Mouse (Mus musculus): ENCODE measurements at regions not wholly inside any gene's neighbourhood (a gene's known extent, or its start where the extent isn't known, plus 50 kb on each side); places are given as distances from the start of the nearest gene placed in this dataset.
"Not testable (repeated sequence)": the region's sequence is repeated elsewhere in the genome, so short reads cannot be mapped to it uniquely, and the experiment has no call there.

DNA sequence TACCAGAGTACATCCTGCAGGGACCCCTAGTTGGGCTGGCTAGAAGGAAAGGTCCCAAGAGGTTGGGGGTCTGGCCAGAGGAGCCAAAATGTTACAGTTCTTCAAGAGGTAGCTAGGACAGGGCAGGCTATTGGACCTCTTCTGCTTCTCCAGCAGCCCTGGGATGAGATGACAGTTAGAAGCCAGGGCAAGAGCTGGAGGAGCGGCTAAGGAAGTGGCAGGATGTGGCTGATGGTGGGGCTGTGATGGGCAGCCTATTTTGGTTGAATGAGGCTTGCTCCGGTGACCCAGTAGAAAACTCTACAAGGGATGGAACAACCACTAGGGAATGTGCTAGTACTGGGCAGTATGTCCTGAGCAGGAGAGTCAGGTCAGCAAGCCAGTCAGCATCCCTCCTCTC lies 82.8 kb downstream of the Ddx11 start:
- no peak for DNase-seq (ENCODE audit: low read depth, low spot score)

DNA sequence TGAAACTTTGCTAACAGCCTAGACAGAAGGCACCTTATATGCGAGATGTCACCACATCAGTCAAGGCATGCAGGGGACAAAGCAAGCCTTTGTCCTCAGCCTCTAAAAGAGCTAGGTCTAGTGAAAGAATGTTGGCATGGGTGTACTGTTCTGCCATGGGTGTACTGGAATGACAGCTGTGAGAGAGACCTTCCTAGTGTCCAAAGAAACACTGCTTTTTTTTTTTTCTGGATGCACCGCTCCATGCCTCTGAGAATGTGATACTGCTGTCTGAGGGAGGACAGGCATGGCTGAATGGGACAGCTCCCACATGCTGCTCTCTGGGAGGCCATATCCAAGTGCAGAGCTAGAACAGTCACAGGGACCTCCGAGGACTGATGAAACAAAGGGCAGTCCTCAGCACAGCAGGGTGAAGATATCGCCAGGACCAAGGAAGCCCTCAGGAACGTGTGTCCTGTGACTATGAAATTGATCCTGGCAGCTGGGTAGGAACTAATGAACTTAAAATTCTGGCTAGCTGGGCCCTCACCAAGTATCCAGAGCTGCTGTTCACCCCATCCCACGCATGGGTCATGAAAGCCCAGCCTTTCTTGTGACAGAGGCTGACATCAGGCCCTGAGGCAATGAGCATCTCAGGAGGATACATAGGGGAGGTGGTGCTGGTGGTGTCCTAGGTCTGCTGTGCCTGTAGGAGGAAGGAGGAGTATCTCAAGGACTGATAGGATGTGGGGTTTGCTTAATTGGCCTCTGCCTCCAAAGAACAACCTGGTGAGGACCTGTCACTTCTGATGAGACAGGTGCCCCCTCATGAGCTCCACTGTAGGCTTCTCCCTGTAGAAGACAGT lies 84.6 kb downstream of the Ddx11 start:
- not testable (repeated sequence) for DNase-seq (ENCODE audit: low read depth, low spot score)

DNA sequence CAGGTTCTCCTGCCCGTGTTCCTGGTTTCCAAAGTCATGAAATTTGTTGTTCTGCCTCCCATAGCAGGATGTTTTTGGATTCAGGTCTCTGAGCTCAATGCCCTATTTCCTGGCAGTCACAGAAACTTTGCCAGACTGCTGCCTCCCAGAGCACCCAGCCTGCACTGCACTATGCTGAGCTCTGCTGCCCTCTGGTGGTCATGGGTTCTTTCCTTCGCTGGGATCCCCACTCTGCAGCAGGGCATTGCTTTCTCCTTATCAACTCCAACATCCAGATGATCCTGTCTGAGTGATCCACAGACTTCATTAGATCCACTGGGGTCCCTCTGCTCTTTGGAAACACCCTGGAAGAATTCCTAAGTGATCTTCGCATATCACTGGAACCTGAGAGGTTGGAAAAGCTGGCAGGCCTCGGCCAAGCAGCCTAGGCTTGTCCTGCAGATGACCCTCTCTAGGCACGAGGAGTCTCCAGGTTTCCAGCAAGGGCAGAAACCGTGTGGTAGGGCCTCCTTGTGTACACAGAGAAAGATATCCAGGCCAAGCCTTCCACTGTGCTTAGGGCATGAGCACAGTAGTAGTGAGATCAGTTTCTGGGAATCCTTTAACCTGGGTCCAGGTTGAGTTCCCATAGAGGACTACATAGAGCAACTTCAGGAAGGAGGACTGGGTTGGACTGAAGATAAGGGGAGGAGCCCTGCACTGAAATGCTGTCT lies 85.6 kb downstream of the Ddx11 start:
- DNase-seq (ENCODE audit: low read depth, low spot score) = not testable (repeated sequence)

DNA sequence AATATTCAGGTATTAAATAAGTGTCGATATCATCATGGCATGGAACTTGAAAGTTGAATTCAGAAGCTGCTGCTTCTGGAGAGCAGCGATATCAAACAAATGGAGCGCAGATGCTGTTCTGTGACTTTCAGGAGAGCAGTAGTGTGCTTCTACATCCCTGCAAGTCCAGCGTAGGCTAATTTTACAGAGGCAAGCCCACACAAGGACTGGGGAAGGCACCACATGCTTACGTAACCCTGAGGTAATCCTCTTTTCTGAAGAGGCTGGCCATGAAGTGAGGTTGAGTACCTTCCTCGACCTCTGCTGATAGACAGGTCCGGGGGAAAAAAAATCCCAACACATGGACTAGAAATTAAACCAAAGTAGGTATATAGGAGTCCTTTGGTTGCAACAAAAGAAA lies 88.2 kb downstream of the Ddx11 start:
- DNase-seq (ENCODE audit: low read depth, low spot score) = no peak

DNA sequence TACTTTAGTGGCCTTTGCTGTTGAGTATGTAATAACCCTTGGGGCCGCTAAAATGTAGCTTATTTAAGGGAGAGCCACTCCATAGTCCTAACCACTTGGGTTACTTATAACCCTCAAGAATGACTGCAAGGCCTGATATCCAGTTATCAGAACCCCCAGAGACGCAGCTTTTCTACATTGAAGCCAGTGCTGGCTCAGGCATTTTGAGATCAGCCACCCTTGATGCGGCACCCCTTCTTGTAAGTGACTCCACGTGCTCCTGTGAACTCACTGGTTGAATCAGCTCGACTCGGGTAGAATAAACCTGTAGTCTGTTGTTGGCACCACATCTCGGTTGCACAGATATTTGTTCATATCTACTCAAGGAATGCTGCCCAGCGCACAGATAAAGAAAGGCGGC lies 89.3 kb downstream of the Ddx11 start:
- no peak for DNase-seq (ENCODE audit: low read depth, low spot score)

DNA sequence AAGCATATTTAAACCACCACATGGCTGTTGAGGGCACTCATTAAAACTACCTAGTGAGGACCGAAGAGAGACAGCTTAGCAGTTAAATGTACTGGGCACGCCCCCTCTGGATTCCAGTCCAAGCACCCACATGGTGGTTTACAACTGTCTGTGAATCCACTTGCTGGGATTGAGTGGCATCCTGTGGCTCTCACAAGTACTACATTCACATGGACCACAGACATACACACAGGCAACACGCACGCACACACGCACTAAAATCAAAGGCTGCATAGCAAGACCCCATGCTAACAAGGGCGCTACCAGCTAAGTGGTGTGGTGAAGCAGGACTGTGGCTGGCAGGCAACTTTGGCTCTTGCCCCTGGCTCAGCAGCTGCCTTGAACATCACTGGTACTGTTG lies 95.0 kb downstream of the Ddx11 start:
- peak; percentile 31 for DNase-seq (ENCODE audit: low read depth, low spot score)

DNA sequence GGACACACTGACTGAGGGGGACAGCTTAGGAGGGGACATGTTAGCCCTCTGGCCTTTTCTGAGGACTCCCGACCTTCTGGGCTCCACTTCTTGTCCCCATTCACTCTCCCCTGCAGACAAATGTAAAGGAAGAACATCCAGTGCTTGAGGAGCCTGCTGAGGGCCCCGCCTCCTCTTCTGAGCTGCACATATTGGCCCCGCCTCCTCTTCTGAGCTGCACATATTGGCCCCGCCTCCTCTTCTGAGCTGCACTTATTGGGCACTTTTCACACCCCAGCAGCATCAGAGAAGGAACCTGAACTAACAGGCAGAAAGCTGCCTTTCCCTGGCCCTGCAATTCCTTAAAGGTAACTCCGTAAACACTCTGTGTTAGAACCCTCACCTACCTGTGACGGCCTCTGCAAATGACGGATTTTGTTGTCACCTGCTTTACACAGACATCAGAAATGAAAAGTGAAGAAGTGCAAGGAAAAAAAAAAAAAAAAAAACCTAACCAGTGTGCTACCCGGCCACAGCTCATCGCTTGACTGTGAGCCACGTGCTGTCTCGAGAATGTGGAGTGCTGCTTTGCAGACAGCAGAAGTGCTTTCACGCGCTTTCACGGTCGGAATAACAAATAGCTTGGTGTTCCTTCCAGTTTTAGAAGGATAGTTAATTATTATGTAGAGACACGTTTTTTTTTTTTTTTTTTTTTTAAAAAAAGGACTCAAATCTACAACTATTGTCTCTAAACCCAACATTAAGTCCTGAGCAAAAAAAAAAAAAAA lies 96.5 kb downstream of the Ddx11 start:
- DNase-seq (ENCODE audit: low read depth, low spot score) = peak; percentile 48

DNA sequence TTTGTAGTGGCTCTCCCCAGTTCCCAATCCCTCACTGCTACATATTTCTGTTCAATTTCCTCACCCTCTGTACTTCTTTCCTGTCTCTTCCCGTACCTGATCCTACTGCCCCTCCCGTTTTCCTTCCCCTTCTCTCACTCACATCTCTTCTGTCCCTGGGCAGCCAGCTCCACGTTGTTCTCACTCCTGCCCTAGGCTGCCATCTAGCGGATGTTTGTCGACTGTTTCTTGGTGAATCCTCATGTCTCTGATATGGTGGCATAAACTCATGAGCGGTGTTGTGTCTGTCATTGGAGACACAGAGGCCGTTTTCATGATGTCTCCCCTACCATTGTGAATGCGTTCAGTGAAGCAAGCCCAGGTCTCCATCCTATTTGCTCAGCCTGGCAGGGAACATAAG lies 97.9 kb downstream of the Ddx11 start:
- DNase-seq (ENCODE audit: low read depth, low spot score) = peak; percentile 88

DNA sequence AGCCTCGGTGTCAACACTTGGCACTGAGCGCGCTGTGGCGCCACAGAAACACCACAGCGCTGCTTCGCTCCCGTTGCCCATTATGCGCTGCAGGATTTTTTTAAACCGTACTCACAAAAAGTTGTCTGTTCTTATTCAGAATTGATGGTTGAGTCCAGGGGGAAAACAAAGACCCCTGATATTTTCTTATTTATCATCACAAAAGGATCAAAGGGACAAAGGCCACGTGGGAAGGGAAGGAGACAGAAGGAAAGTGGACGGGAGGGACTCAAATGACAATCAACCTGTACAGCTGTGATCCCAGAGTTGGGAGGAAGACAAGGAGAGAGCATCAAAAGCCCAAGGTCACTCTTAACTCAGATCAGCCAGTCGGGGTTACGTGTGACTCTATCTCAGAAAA lies 100.4 kb downstream of the Ddx11 start:
- DNase-seq (ENCODE audit: low read depth, low spot score) = peak; percentile 64

DNA sequence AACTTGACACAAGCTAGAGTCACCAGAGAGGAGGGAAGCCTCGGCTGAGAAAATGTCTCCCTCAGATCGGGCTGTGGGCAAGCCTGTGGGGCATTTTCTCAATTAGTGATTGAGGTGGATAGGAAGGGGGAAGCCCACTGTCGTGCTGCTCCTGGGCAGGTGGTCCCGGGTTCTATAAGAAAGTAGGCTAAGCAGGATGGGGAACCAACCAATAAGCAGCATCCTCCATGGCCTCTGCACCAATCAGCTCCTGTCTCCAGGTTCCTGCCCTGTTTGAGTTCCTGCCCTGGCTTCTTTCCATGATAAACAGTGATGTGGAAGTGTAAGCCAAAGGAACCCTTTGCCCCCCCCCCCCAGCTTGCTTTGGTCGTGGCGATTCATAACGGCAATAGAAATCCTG lies 100.9 kb downstream of the Ddx11 start:
- peak; percentile 39 for DNase-seq (ENCODE audit: low read depth, low spot score)

DNA sequence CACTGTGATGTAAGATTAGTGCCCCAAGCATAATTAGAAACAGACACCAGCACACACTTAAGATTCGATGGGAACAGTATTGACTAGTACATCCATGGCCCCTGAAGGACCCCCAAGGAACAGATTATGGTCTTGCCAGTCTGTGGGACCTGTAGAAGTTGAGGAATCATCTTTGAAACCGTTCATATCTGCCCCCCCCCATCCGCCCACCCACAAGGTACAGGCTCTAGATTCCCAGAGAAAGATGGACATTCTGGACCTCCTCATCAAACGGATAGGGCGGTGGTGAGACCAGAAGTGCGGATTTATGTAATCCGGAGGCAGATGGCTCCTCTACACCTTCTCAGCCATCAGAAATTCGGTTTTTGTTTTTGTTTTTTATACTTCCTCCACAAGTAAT lies 109.1 kb downstream of the Ddx11 start:
- no peak for DNase-seq (ENCODE audit: low read depth, low spot score)

DNA sequence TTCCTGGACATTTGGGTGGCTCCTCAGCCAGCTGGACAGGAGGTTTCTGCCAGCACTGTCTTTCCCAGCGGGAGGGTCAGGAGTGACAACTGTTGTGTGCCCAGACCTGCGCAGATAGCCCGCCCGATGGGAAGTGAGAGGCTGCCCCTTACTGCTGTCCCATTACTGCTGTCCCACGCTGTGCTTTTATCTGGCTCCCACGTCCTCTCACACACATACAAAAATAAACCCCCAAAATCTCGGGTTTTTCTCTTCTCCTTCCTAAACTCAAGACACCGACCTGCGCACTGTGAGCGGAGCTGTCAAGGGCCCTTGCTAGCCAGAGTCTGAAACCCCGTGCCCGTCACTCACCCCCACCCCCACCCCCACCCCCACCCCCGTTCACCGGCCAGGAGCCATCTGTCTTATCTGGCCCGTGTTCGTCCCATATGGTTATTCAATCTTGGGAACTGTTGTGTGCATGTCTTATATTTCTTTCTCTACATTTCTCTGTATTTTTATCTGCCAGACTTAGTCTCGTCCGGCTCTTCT lies 109.6 kb downstream of the Ddx11 start:
- no peak for DNase-seq (ENCODE audit: low read depth, low spot score)

DNA sequence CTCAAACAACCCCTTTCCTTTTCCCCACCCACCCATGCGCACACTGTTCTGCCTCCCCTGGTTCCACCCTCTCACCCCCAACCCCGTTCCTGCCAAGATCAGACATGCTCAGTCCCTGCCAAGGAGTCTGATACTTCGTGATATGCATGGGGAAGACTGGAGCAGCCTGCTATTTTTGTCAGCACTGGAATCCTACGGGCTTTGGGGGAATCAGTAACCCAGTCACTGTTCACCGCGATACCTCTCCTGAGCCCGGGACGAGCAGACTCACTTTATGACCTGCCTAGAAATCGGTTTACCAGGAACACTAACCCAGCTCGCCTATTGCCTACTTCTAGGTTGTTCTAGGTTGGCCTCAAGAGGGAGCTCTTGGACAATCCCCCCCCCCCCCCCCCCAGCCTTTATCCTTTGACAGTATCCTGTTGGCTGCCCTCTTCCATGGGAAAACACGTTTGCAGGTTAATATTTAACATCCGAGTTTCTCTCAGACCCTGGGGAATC lies 110.2 kb downstream of the Ddx11 start:
- peak; percentile 76 for DNase-seq (ENCODE audit: low read depth, low spot score)

DNA sequence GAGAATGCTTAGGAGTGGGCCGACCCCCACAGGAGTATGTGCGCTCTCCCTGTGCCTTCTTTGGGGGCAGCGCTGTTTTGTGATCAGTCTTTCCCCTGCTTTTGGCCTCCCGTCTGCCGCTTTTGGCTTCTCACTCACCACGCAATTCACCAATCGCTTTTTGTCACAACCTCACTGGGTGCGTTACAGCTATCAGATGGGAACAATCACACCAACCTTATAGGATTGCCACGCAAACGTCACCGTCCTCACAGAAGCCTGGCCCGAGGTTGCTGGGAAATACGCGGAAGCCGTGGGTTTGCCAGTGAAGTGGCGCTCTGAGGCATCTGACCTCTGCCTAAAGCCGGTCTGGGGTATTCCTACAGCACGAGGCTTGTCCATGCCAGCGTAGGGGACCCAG lies 111.1 kb downstream of the Ddx11 start:
- DNase-seq (ENCODE audit: low read depth, low spot score) = no peak

DNA sequence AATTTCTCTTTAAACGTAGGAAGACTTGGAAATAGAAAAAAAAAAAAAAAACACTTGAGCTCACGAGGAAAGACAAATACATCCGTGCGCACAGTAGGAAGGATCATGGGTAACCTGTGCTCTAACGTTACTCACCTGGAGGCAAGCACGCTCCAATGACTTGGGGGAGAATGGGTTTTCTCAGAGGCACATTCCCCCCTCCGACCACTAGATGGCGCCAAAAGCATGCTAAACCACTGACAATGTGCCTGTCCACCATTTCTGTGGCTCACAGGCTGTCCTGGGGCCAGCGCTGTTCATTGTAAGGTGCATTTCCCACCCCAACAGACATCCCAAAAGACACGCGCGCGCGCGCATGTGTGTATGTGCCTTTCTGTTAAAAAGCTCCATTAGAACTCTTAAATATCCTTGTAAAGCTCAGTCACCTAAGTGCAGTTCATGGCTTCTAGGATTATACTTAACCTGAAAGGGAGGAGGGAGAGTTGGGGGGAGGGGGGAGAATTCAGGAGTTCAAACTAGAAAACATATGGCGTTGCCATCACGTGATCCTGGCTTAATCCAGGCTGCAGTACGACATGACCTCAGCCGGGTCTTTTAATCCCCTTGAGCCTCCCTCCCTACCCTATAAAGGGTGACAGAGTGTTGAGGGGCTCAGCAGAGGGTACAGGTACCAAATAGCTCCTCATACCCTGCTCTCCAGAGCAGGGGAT lies 111.9 kb downstream of the Ddx11 start:
- DNase-seq (ENCODE audit: low read depth, low spot score) = peak; percentile 91

DNA sequence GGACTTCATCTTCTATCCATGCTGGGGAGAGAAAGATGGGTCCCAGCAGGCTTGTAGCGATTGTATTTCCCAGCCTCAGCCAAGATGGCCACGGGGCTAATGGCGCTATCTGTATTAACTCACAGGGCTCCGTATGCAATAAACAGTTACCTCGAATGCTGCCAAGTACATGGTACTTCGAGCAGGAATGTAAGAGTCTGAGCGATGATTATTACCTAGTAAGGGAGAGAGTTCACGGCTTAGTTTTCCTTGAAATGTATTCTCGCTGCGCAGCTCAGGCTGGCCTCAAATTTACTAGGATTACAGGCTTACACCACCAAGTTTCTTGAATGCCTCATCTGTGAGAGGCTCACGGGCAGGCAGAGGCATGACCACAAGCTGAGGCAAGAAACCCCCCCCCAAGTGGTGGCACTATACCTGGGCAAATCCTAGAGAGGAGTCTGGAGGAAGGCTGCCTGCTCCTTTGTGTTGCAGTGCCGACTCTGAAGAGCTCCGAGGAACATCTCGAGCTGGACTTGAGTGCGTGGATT lies 112.6 kb downstream of the Ddx11 start:
- no peak for DNase-seq (ENCODE audit: low read depth, low spot score)

DNA sequence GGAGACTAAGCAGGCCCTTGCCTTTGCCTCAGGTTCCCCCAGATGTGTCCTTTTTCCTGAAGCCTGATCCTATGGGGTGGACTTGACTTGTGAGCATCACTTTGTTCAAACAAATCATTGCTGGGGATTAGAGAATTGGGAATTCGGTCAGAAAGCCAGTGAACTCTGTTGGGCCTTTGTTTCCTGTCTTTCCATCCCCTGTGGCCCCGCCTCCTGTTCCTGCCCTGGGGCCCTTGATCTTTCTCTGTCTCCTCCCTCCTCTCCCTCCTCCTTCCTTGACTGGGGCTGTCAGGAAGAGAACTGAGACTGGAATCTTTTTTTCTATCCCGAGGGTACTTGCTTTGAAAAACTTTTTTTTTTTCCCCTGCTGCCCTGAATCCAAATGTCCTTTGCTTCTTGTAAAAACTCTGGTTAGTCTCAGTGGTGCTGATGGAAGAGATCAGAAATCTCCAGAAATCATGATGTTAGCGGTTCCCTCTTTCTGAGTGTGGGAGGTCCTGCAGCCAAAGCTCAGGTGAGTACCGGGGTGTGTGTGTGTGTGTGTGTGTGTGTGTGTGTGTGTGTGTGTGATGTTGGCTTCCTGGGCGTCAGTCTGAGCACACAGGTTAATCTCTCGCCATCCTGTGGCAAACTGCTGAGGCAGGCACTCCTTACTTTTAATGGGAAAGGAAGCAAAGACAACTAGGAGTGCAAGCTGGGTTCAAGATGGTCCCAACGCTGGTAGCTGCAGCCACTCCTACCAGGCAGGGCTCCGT lies 118.7 kb downstream of the Ddx11 start:
- peak; percentile 62 for DNase-seq (ENCODE audit: low read depth, low spot score)

DNA sequence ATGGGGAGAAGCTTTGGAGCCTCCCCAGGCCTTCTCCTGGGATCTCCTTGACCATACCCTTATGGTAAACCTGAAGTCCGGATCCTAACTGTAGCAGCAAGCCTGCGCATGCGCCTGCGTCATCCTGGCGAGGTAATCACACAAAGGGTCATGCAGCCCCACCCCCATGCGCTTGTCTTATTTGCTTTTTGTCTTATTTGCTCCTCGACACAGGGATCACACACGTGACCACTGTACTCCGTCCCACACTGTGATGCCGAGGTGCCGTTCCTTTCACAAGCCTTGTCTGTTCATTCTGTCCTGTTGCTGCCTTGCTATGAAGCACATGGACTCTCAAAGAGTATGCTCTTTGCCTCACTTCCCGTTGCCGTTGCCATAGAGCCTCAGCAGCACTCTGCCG lies 120.9 kb downstream of the Ddx11 start:
- no peak for DNase-seq (ENCODE audit: low read depth, low spot score)

DNA sequence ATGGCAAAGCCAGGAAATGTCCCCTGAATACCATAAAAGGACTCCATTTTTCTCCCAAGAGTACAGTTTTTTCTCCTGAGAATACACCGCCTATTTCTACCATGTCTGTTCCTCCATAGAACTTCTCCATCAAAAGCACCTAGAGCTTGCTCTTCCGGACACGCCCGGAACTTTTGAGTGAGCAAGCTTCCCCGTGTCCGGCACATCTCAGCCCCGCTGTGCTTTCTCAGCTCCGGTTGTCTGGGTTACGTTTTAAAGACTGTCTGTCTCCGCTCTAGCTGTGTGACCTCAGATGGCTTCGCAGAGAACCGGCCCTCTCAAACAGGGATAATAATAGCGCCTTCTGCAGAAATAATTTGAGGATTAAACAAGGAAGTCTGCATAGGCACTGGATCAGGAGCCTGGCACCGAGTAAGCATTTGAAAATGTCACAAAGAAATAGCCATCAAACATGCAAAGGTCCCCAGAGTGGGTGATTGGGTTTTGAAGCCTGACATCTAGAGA lies 122.8 kb downstream of the Ddx11 start:
- DNase-seq (ENCODE audit: low read depth, low spot score) = peak; percentile 37

DNA sequence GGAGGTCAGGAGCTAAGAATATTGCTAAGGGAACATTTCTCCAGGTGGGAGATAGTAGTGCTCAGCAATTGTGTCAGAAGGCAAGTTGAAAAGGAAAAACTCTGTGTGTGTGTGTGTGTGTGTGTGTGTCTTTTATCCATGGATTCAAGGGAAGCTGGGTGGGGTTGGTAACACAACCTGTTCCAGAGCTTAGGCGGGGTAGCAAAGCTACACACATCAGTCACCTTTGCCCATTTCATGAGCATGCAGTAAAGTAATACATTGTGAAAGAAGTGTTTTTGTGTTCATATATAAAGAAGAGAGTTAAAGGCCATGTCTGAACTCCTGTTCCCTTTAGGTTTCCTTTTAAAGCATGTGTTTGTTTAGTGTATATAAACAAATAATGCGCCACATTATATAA lies 128.2 kb downstream of the Ddx11 start:
- no peak for DNase-seq (ENCODE audit: low read depth, low spot score)

Data from ES-CJ7 (cell line).